Mouse (Mus musculus) embryonic fibroblast, embryonic 13.5 days (primary cell): ENCODE data around the gene Rptor.

Experiments used
- CTCF ChIP-seq: IDR thresholded peaks from 2 replicates; pipeline ENCODE4 v1.5.1; 2011; ENCODE audit warnings: mild to moderate bottlenecking, control low read depth, low read length, moderate library complexity, borderline replicate concordance; ENCODE audit not compliant: insufficient read depth
- POLR2A ChIP-seq: IDR thresholded peaks from 2 replicates; pipeline ENCODE4 v1.6.1; 2011; ENCODE audit warnings: low read depth, mild to moderate bottlenecking, control low read depth, low read length, moderate library complexity

DNA sequence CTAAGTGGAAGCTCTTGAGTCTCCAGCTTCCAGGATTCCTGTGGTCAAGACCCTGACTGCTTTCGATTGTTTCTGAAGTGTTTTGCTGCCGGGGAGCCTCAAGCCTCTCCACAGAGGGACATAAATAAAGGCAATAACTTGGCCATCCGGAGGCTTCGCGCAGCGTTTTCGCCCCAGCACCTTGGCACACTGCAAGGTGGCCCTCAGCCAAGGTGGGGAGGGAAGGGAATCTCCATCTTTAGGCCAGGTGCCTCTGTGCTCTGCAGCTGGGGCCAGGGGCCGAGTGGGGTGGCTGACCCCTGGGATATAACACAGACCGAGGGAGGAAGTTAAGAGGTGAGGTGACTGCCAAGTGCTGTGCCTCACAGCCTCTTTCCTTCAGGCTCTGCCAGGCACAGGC, 39.5 kb upstream of the Rptor start:
- TF ChIP-seq CTCF (no peak), POLR2A (no peak)
